Mouse (Mus musculus): ENCODE measurements around the gene Cacng1. TPM values are rescaled to one million over a fixed set of nuclear protein-coding genes. Genes with fewer than 3 reads are reported as not detected.

The Cacng1 gene
- polyA plus RNA-seq, 1 experiment, result 0.39 TPM

- TF ChIP-seq POLR2A (IDR thresholded peaks at IDR 0.05; ENCODE audit: low read depth, low read length), result no peak
- TF ChIP-seq CTCF (IDR thresholded peaks at IDR 0.05; ENCODE audit: extremely low read depth, insufficient read depth, insufficient read length, insufficient replicate concordance), result no peak
- no peak for DNase-seq (ENCODE audit: low read depth in 1 of 2, low spot score in 2 of 2)
- whole genome bisulfite sequencing, result 77% methylated on average over 3 of the region's 3 CpGs
- Histone ChIP-seq H3K27ac (ENCODE audit: insufficient read depth, low read length) (no peak overlapping the region), H3K36me3 (ENCODE audit: control insufficient read depth, insufficient read depth, low read length) (no peaks in the 10 kb centered on the region), H3K27me3 (ENCODE audit: control insufficient read depth, insufficient read depth, low read length) (no peaks in the 10 kb centered on the region; the same call in 1 of the 2 replicates), H3K4me3 (ENCODE audit: extremely low read depth, insufficient read depth, insufficient read length) (no peak overlapping the region), H3K4me1 (ENCODE audit: control insufficient read depth, insufficient read depth, insufficient read length) (no peaks in the 10 kb centered on the region)
Observed at GRCm38 (mm10) chr11:107710379-107710778, 5.9 kb downstream of the Cacng1 start.

GRCm38 (mm10) chr11:107707897-107708610, 8.3 kb downstream of the Cacng1 start:
- Histone ChIP-seq H3K36me3 (ENCODE audit: control insufficient read depth, insufficient read depth, low read length) (no peaks in the 10 kb centered on the region), H3K27me3 (ENCODE audit: control insufficient read depth, insufficient read depth, low read length) (no peaks in the 10 kb centered on the region; the same call in 1 of the 2 replicates), H3K4me3 (ENCODE audit: extremely low read depth, insufficient read depth, insufficient read length) (no peak overlapping the region), H3K27ac (ENCODE audit: insufficient read depth, low read length) (no peak overlapping the region), H3K4me1 (ENCODE audit: control insufficient read depth, insufficient read depth, insufficient read length) (no peaks in the 10 kb centered on the region)
- TF ChIP-seq POLR2A (IDR thresholded peaks at IDR 0.05; ENCODE audit: low read depth, low read length) (no peak), CTCF (IDR thresholded peaks at IDR 0.05; ENCODE audit: extremely low read depth, insufficient read depth, insufficient read length, insufficient replicate concordance) (no peak)
- 88% methylated on average over 20 of the region's 20 CpGs for WGBS
- no peak for DNase-seq (ENCODE audit: low read depth in 1 of 2, low spot score in 2 of 2)

GRCm38 (mm10) chr11:107705476-107706074, 10.7 kb downstream of the Cacng1 start:
- H3K27ac ChIP-seq (ENCODE audit: insufficient read depth, low read length), result no peak overlapping the region
- TF ChIP-seq POLR2A (IDR thresholded peaks at IDR 0.05; ENCODE audit: low read depth, low read length), result no peak
- no peak for TF ChIP-seq CTCF (IDR thresholded peaks at IDR 0.05; ENCODE audit: extremely low read depth, insufficient read depth, insufficient read length, insufficient replicate concordance)
- H3K36me3 ChIP-seq (ENCODE audit: control insufficient read depth, insufficient read depth, low read length), result no peaks in the 10 kb centered on the region
- no peaks in the 10 kb centered on the region for H3K4me1 ChIP-seq (ENCODE audit: control insufficient read depth, insufficient read depth, insufficient read length)
- 80% methylated on average over 11 of the region's 11 CpGs for WGBS
- no peaks in the 10 kb centered on the region for H3K27me3 ChIP-seq (ENCODE audit: control insufficient read depth, insufficient read depth, low read length)
- no peak overlapping the region for H3K4me3 ChIP-seq (ENCODE audit: extremely low read depth, insufficient read depth, insufficient read length)
- no peak for DNase-seq (ENCODE audit: low read depth in 1 of 2, low spot score in 2 of 2)

- WGBS, result 91% methylated on average over 6 of the region's 6 CpGs
- H3K4me1 ChIP-seq (ENCODE audit: control insufficient read depth, insufficient read depth, insufficient read length), result no peaks in the 10 kb centered on the region
- DNase-seq (ENCODE audit: low read depth in 1 of 2, low spot score in 2 of 2), result no peak
- H3K36me3 ChIP-seq (ENCODE audit: control insufficient read depth, insufficient read depth, low read length), result no peaks in the 10 kb centered on the region
- no peak overlapping the region for H3K27ac ChIP-seq (ENCODE audit: insufficient read depth, low read length)
- TF ChIP-seq POLR2A (IDR thresholded peaks at IDR 0.05; ENCODE audit: low read depth, low read length) (no peak), CTCF (IDR thresholded peaks at IDR 0.05; ENCODE audit: extremely low read depth, insufficient read depth, insufficient read length, insufficient replicate concordance) (no peak)
- no peaks in the 10 kb centered on the region for H3K27me3 ChIP-seq (ENCODE audit: control insufficient read depth, insufficient read depth, low read length)
- H3K4me3 ChIP-seq (ENCODE audit: extremely low read depth, insufficient read depth, insufficient read length), result no peak overlapping the region
Observed at GRCm38 (mm10) chr11:107705060-107705459, 11.3 kb downstream of the Cacng1 start.

GRCm38 (mm10) chr11:107703272-107704134, 12.8 kb downstream of the Cacng1 start:
- TF ChIP-seq POLR2A (IDR thresholded peaks at IDR 0.05; ENCODE audit: low read depth, low read length), result no peak
- no peak for TF ChIP-seq CTCF (IDR thresholded peaks at IDR 0.05; ENCODE audit: extremely low read depth, insufficient read depth, insufficient read length, insufficient replicate concordance)
- no peaks in the 10 kb centered on the region for H3K27me3 ChIP-seq (ENCODE audit: control insufficient read depth, insufficient read depth, low read length)
- H3K4me3 ChIP-seq (ENCODE audit: extremely low read depth, insufficient read depth, insufficient read length), result no peak overlapping the region
- H3K4me1 ChIP-seq (ENCODE audit: control insufficient read depth, insufficient read depth, insufficient read length), result no peaks in the 10 kb centered on the region
- no peak overlapping the region for H3K27ac ChIP-seq (ENCODE audit: insufficient read depth, low read length)
- H3K36me3 ChIP-seq (ENCODE audit: control insufficient read depth, insufficient read depth, low read length), result no peaks in the 10 kb centered on the region
- DNase-seq (ENCODE audit: low read depth in 1 of 2, low spot score in 2 of 2), result no peak
- 61% methylated on average over 27 of the region's 27 CpGs for WGBS

- Histone ChIP-seq H3K27ac (ENCODE audit: insufficient read depth, low read length) (no peak overlapping the region), H3K4me3 (ENCODE audit: extremely low read depth, insufficient read depth, insufficient read length) (no peak overlapping the region), H3K27me3 (ENCODE audit: control insufficient read depth, insufficient read depth, low read length) (no peaks in the 10 kb centered on the region), H3K4me1 (ENCODE audit: control insufficient read depth, insufficient read depth, insufficient read length) (no peaks in the 10 kb centered on the region), H3K36me3 (ENCODE audit: control insufficient read depth, insufficient read depth, low read length) (no peaks in the 10 kb centered on the region)
- DNase-seq (ENCODE audit: low read depth in 1 of 2, low spot score in 2 of 2), result no peak
- TF ChIP-seq CTCF (IDR thresholded peaks at IDR 0.05; ENCODE audit: extremely low read depth, insufficient read depth, insufficient read length, insufficient replicate concordance), result no peak
- no peak for TF ChIP-seq POLR2A (IDR thresholded peaks at IDR 0.05; ENCODE audit: low read depth, low read length)
- WGBS, result 56% methylated on average over 4 of the region's 4 CpGs
Observed at GRCm38 (mm10) chr11:107699967-107700366, 16.4 kb downstream of the Cacng1 start.
